Mouse (Mus musculus): ENCODE measurements at regions not wholly inside any gene's neighbourhood (a gene's known extent, or its start where the extent isn't known, plus 50 kb on each side); places are given as distances from the start of the nearest gene placed in this dataset.
"Not testable (repeated sequence)": the region's sequence is repeated elsewhere in the genome, so short reads cannot be mapped to it uniquely, and the experiment has no call there.

GRCm38 (mm10) chr5:96898120-96898672, 99.3 kb upstream of the Bmp2k start:
- peak; percentile 72 to 79 for DNase-seq (ENCODE audit: low spot score in 2 of 2)

DNA sequence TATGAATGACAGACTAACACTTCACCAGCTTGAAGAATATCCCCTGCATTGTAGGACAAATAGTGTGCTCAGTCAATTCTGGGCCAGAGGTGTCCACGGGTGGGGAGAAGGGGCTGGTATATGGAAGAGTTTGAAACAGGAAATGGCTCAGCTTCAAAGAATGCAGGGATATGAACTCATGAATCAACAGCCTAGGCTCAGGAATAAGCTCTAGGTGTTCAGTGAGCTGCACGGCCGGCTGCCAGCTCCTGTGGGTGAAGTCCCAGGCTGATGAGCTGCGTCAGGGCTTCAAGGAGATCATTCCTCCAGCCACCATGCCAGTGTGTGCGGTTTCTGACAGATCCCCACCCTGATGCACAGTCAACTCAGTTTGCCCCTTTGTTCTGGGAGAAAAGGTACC, 98.8 kb upstream of the Bmp2k start:
- DNase-seq (ENCODE audit: low spot score in 2 of 2): no peak

GRCm38 (mm10) chr5:96905572-96906271, 91.8 kb upstream of the Bmp2k start:
- DNase-seq (ENCODE audit: low spot score in 2 of 2): no peak

DNA sequence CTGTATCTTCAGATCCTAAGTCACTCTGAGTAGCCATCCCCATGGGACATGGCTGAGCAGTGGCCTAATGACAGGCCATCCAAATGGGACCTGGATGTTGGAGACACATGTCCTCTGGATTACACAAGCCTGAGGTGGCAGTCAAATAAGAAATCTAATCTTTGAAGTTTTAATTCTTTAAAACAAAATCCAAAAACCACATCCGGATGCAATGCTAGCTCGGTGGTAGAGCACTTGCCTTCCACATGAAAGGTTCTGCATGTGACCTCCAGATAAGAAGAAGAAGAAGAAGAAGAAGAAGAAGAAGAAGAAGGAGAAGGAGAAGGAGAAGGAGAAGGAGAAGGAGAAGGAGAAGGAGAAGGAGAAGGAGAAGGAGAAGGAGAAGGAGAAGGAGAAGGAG, 89.1 kb upstream of the Bmp2k start:
- not testable (repeated sequence) for DNase-seq (ENCODE audit: low spot score in 2 of 2)

GRCm38 (mm10) chr5:96909218-96909617, 88.3 kb upstream of the Bmp2k start:
- DNase-seq (ENCODE audit: low spot score in 2 of 2): no peak

- DNase-seq (ENCODE audit: low spot score in 2 of 2): peak; percentile 37 to 54
These were observed 85.8 kb upstream of the Bmp2k start for GRCm38 (mm10) chr5:96911550-96912253.

- DNase-seq (ENCODE audit: low spot score in 2 of 2): no peak
These were observed 85.2 kb upstream of the Bmp2k start for GRCm38 (mm10) chr5:96912254-96912635.

GRCm38 (mm10) chr5:96912781-96913180, 84.7 kb upstream of the Bmp2k start:
- no peak for DNase-seq (ENCODE audit: low spot score in 2 of 2)

GRCm38 (mm10) chr5:96913711-96914110, 83.8 kb upstream of the Bmp2k start:
- DNase-seq (ENCODE audit: low spot score in 2 of 2): no peak

DNA sequence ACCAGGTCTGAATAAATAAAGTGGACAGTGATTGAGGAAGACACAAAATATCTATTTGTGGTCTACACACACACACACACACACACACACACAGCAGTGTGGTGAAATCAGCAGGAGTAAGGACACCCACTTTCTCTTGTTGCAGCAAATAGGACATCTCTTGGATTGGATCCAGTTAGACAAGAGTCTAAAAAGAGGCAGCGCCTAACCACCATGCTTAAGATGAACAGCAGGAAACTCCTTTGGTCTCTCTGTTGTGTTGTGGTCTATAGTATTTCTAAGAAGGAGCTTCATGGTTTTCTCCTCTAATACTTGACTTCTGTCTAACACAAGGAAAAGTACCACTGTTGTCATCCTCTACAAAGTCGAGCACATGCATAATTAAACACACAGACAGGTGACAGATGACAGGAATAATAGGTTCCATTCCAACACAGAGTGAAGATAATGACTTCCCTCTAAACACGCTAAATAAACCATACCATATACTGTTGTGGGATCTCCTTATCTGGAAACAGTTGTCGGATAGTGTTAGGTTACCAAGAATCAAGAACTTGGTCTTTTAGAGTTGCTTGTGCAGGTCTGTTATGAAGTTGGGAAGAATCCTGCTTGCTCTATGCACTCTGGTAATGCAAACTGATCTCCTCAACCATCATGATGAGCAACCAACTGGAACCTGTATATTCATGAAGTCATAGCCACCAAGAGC, 82.6 kb upstream of the Bmp2k start:
- no peak for DNase-seq (ENCODE audit: low spot score in 2 of 2)

DNA sequence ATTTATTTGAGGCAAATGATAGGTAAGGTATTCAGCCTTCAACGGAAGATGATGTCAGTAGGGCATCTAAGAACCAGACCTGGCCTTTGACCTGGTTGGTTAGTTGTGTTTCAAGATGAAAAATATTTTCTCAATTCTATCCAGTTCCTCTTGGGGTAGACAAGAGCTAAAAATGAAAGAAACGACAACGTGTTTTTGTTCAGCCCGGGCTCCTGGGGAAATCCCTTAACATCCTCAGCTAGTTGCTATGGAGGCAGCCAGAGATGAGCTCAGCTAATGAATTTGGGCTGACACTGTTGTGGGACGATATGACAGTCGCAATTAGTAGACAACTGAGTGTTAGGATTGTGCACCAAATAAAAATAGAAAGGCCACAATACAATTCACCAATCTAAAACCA, 80.6 kb upstream of the Bmp2k start:
- DNase-seq (ENCODE audit: low spot score in 2 of 2): no peak

- no peak for DNase-seq (ENCODE audit: low spot score in 2 of 2)
These were observed 79.8 kb upstream of the Bmp2k start for GRCm38 (mm10) chr5:96917596-96918258.

DNA sequence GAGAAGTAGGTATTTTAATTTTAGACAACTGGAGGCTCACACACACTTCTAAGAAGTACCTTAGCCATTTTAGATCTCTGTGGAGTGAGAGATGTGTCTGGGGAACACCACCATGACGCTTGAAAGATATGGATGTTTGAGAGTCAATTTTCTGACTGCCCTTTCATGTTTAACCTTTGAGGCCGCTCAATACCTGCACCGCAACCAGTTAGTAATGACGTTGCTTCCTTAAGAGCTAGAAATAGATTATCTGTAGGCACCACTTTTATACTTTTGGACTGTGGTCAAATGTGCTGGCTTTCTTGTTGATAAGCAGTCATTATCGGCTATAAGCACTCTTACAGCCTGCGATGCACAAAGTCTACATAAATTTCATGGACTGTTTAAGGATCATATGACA, 78.3 kb upstream of the Bmp2k start:
- DNase-seq (ENCODE audit: low spot score in 2 of 2): no peak

DNA sequence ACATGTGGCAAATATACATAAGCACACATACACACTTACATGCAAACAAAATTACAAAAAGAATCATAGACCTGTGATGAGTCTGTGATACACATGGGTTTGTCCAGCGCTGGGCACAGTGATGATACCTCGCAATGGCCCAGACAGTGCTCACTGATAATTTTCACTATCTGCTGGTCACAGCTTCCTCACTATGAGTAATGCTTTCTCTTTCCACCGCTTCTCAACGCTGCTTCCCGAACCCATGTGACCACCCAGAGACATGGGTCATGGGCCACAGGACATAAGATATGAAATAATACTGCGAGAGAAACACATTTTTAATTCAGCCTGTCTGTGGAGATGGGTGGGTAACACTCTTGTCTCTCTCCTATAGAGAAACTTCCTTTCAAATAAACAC, 76.5 kb upstream of the Bmp2k start:
- DNase-seq (ENCODE audit: low spot score in 2 of 2): no peak

DNA sequence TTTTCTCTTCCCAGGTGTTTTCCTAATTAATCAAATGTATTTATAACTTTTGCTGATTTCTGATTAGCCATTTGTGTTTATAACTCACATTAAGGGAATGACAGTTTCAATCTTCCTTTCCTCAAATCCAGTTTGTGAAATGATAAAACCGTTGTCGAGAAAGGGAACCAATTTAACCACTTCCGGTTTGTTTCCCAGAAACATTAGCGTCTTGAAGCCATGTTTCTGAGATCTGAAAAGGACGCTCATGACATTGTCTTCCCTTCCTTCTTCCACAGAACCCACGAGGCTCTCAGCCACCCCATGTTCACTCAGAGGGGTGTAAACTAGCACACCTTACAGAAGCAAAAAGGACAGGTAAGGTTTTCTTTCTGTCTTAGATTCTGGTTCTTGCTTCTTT, 76.0 kb upstream of the Bmp2k start:
- DNase-seq (ENCODE audit: low spot score in 2 of 2): no peak

DNA sequence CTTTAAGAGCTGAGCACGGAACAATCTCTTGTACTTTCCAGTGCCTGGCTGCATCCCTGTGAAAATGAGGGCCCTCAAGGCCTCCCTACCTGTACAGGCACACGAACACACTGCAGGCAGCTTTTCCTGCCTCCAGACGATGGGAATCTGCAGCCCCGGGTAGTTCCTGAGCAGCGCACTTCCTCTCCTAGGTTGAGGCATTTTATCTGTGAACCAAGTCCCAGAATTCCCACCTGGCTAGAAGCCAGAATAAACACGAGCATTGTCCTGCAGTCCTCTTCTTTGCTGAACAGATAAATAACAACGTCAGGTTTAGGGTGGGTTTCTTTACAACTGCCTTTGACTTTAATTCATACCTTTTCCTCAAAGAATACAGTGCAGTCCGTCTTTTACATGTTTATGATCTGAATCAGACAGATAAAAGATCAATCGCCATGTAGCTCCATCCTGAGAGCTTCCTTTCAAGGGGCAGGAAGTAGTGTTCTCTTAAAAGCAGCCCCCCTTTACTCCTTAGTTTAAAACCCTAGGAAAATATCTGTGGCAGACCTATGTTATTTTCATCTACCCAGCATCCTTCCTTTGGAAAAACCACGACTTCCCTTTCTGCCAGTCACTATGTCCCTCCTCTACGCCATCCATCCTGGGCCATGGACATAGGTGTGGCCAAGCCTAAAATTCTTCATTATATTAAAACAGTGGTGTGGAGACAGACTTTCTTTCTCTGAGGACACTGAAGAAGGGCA, 75.3 kb upstream of the Bmp2k start:
- DNase-seq (ENCODE audit: low spot score in 2 of 2): no peak

GRCm38 (mm10) chr5:96922716-96923076, 74.8 kb upstream of the Bmp2k start:
- no peak for DNase-seq (ENCODE audit: low spot score in 2 of 2)

DNA sequence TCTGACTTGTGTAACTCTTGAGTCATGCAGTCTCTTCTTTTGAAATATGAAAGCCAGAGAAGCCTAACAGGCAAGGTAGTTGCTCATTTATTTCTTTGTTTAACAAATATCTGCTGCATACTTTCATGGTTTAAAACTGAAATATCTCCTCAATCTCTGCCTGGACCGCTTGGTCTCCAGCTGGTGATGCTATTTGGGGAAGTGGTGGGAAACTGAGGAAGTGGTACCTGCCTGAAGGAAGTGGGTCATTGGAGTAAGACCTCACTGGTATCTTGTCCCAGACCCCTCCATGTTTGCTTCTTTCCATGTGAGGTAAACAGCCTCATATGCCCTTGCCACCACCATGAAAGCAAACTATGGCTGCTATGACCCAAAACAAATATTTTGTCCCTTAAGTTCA, 74.0 kb upstream of the Bmp2k start:
- no peak for DNase-seq (ENCODE audit: low spot score in 2 of 2)

DNA sequence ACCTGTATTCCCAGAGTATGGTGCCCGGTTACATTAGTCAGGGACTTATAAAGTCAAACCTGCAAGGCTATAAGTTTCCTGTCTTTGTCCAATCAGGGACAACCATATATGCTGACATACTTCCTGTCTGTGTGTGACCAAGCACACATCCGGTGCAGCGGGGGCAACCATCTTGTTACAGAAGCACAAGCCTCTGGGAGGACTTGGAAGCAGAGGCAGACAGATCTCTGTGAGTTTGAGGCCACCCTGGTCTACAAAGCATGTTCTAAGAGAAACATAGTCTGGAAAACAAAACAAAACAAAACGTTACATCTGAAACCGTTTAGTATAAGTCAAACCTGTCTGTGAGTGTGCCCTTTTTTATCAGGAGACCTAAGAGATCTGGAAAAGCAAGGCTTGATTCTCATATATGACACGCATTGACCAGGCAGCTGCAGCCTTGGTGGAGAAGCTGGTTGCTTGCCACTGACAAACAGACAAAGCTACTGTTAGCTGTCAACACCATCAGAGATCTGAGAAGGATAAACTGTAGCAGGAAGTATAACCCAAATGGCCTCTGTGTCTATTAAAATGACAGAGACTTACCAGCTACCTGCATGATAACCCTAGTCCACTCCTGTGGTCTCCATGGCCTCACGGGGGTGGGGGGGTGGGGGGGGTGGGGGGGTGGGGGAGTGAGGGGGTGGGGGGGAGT, 72.6 kb upstream of the Bmp2k start:
- DNase-seq (ENCODE audit: low spot score in 2 of 2): no peak

GRCm38 (mm10) chr5:96925943-96926342, 71.5 kb upstream of the Bmp2k start:
- no peak for DNase-seq (ENCODE audit: low spot score in 2 of 2)

GRCm38 (mm10) chr5:96931091-96931490, 66.4 kb upstream of the Bmp2k start:
- DNase-seq (ENCODE audit: low spot score in 2 of 2): no peak
